Mouse (Mus musculus) ES-E14 (cell line): ENCODE measurements around the gene E130208F15Rik. TPM values are rescaled to one million over a fixed set of nuclear protein-coding genes. Genes with fewer than 3 reads are reported as not detected.

Experiments used
- DNase-seq: peaks from one replicate; pipeline ENCODE4 v3.0.0-alpha.2; 2013; ENCODE audit warnings: low read depth, low spot score
- H3K27ac ChIP-seq: 2 replicates; pipeline ENCODE4 v1.5.1; 2012; ENCODE audit warnings: low read depth, mild to moderate bottlenecking, low read length, moderate library complexity, mixed read lengths; ENCODE audit not compliant: poor library complexity, insufficient read depth, severe bottlenecking
- H3K36me3 ChIP-seq: 2 replicates; pipeline ENCODE4 v1.6.1; 2012; ENCODE audit warnings: mild to moderate bottlenecking, low read length, moderate library complexity, mixed read lengths; ENCODE audit not compliant: control insufficient read depth, poor library complexity, insufficient read depth, severe bottlenecking
- H3K4me1 ChIP-seq, 2 experiments: fragments of 150-350 bp in 1 of 2; sonication (generic) in 1 of 2; 2 replicates each; pipeline ENCODE4 v1.6.1; 2012; ENCODE audit warnings: low read length in 2 of 2, mild to moderate bottlenecking in 1 of 2, mixed read lengths in 1 of 2; ENCODE audit not compliant: control insufficient read depth in 2 of 2, insufficient read depth in 2 of 2, poor library complexity in 1 of 2
- H3K4me3 ChIP-seq, 2 experiments: fragments of 150-350 bp in 1 of 2; sonication (generic) in 1 of 2; 2 replicates each; pipeline ENCODE4 v1.5.1; 2012; ENCODE audit warnings: low read length in 2 of 2, low read depth in 1 of 2, mild to moderate bottlenecking in 1 of 2, mixed read lengths in 1 of 2; ENCODE audit not compliant: insufficient read depth in 1 of 2, poor library complexity in 1 of 2, severe bottlenecking in 1 of 2
- H3K9ac ChIP-seq: 2 replicates; pipeline ENCODE4 v1.6.1; 2012; ENCODE audit warnings: low read depth, mild to moderate bottlenecking, low read length, mixed read lengths; ENCODE audit not compliant: poor library complexity, insufficient read depth, severe bottlenecking
- H3K9me3 ChIP-seq: fragments of 150-350 bp; sonication (generic); 2 replicates; pipeline ENCODE4 v1.6.1; 2012; ENCODE audit warnings: low read depth, mild to moderate bottlenecking, low read length; ENCODE audit not compliant: control insufficient read depth, insufficient read depth
- CHD2 ChIP-seq: IDR thresholded peaks from 2 replicates; pipeline ENCODE4 v1.6.1; 2014; ENCODE audit warnings: mild to moderate bottlenecking, low read depth, low read length, inconsistent platforms
- HCFC1 ChIP-seq: IDR thresholded peaks from 2 replicates; pipeline ENCODE4 v1.6.1; 2012; ENCODE audit warnings: low read length, inconsistent platforms, borderline replicate concordance; ENCODE audit not compliant: insufficient read depth
- MAFK ChIP-seq: IDR thresholded peaks from 2 replicates; pipeline ENCODE4 v1.6.1; 2014; ENCODE audit warnings: mild to moderate bottlenecking, low read depth, low read length, inconsistent platforms; ENCODE audit not compliant: insufficient read depth
- ZC3H11A ChIP-seq: IDR thresholded peaks from 2 replicates; pipeline ENCODE4 v1.6.1; 2012; ENCODE audit warnings: low read depth, mild to moderate bottlenecking, inconsistent platforms, low read length, borderline replicate concordance
- ZNF384 ChIP-seq: IDR thresholded peaks from 2 replicates; pipeline ENCODE4 v1.6.1; 2012; ENCODE audit warnings: low read depth, low read length, inconsistent platforms
- in situ Hi-C, 2 experiments: fragments of 600-800 bp; cut with MboI; formaldehyde crosslinking; loops; one replicate each; pipeline ENCODE4 v1.15.1; 2025; ENCODE audit warnings: low sequenced_read_pairs in 2 of 2, inconsistent platforms in 1 of 2; ENCODE audit not compliant: unreplicated experiment in 2 of 2
- total RNA-seq: library from RNA; depleted of rRNA; stranded (reverse); fragments of 300-350 nt; gene quantifications from 2 replicates; pipeline ENCODE4 v1.2.3, GENCODE M21; 2012

The E130208F15Rik gene
- total RNA-seq, 1 experiment = 1.9 TPM

DNA sequence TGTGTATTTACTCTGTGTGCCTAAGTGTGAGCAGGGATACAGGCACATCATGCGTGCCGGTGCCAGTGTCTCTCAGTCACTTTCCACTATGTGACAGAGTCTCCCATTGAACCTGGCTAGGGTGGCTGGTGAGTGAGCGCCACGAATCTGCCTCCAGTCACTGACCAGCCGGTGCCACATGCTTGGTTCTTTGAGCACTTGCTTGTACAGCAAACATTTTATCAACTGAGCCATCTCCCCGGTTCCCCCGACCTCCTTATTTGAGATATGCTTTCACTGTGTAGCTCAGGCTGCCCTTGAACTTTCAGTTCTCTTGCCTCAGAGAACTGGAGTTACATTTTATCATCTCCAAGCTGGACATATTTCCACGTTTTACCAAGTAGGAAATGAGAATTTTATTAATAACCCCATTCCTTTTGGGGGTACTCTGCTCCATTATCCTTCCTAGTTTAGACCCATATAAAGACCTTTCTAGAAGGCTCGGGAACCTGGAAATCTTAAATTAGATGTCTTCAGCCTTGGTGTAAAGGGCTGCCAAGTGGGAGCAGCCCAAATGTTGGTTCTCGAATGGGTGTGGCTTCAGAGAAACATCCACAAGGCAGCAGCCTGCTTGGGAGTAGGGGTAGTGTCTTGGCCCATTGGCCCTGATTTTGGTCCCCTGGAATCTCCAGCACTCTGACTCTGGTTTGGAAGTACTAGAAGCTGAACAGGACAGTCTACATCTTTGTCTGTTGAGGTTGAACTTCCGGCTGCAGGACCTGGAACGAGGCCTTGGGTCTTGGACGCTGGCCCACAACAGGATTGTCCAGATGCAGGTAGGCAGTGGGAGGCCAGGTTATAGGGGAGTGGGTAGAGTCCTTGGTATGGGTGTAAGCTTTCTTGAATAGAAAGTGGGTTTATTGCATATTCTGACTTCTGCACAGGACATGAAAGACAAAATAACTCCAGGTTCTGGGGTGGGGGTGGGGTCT lies 5.7 kb upstream of the E130208F15Rik start:
- Histone ChIP-seq H3K36me3 (peaks cover 5% of the 10 kb centered on the region; the same call in 1 of the 2 replicates), H3K4me3 (peak overlapping the region; percentile 68 to 78; a peak in 3 of 4 replicates), H3K27ac (no peak overlapping the region), H3K9ac (no peak overlapping the region), H3K9me3 (no peaks in the 10 kb centered on the region), H3K4me1 (peaks cover 0 to 6% of the 10 kb centered on the region in 2 experiments; a peak in 2 of 4 replicates)
- in situ Hi-C loops = no loop called here
- no peak for TF ChIP-seq MAFK
- no peak for TF ChIP-seq CHD2
- no peak for TF ChIP-seq ZNF384
- no peak for TF ChIP-seq ZC3H11A
- no peak for TF ChIP-seq HCFC1
- no peak for DNase-seq

GRCm38 (mm10) chr7:30318142-30318541 lies 3.4 kb upstream of the E130208F15Rik start:
- Histone ChIP-seq H3K36me3 (peaks cover 5% of the 10 kb centered on the region; the same call in 1 of the 2 replicates), H3K9me3 (no peaks in the 10 kb centered on the region), H3K27ac (no peak overlapping the region), H3K9ac (no peak overlapping the region), H3K4me1 (peaks cover 4 to 7% of the 10 kb centered on the region in 2 experiments; a peak in 3 of 4 replicates), H3K4me3 (no peak overlapping the region)
- TF ChIP-seq MAFK (no peak), ZNF384 (no peak), HCFC1 (no peak), CHD2 (no peak), ZC3H11A (no peak)
- DNase-seq = no peak
- in situ Hi-C loops = no loop called here

DNA sequence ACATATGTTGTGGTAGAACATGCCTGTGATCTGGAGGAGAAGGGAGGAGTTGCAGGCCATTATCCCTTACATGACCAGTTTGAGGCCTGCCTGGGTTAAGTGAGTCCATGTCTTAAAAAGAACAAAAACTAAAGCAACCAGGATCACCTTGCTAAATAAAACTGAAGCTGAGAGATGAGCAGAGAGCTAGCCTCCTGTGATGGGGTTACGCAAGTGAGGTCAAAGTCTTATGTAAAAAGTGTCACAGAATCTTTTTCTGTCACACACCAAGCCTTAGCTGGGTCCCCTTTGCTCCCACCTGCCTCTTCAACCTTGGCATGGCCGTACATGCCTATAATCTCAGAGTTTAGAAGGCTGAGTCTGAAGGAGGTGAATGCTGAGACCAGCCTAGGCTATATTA lies 594 bp upstream of the E130208F15Rik start:
- Histone ChIP-seq H3K4me1 (peaks cover 3 to 4% of the 10 kb centered on the region in 2 experiments; a peak in 2 of 4 replicates), H3K4me3 (peak overlapping the region in 1 of 2 experiments; percentile 98; a peak in 2 of 4 replicates), H3K36me3 (peaks cover 5% of the 10 kb centered on the region; the same call in 1 of the 2 replicates), H3K27ac (no peak overlapping the region), H3K9ac (no peak overlapping the region; the same call in 1 of the 2 replicates), H3K9me3 (no peaks in the 10 kb centered on the region)
- in situ Hi-C loops = no loop called here
- no peak for DNase-seq
- TF ChIP-seq CHD2 (no peak), HCFC1 (no peak), ZNF384 (no peak), MAFK (no peak), ZC3H11A (no peak)

DNA sequence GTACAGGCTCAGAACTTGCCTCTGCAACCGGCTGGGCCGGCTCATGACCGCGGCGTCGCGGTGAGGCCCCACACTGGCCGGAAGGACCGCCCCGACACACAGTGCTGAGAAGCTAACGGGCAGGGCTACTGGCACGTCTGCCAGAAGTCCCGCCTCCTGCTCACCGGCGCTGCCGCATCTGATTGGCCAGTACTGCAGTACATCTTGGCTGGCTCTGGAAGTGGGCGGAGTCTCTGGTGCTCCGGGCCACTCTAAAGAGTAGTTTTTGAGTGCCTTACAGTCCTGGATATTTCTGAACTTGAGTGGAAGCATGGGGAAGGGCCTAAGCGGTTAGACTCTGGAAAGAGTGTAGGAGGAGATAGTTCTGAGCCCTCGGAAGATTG lies 736 bp downstream of the E130208F15Rik start:
- H3K36me3 ChIP-seq = peaks cover 3% of the 10 kb centered on the region; the same call in 1 of the 2 replicates
- H3K4me1 ChIP-seq = peaks cover 3 to 4% of the 10 kb centered on the region in 2 experiments; a peak in 2 of 4 replicates
- peak overlapping the region; percentile 56; the same call in 1 of the 2 replicates for H3K27ac ChIP-seq
- peak overlapping the region; percentile 84 for H3K9ac ChIP-seq
- peak; percentile 89 for DNase-seq
- H3K9me3 ChIP-seq = no peaks in the 10 kb centered on the region
- peak overlapping the region; percentile 92 to 98 for H3K4me3 ChIP-seq
- in situ Hi-C loops = no loop called here
- no peak; the same call in 1 of the 2 replicates for TF ChIP-seq HCFC1
- peak; percentile 55; the same call in 1 of the 2 replicates for TF ChIP-seq CHD2
